Mouse (Mus musculus): Measurements from ENCODE around the gene Eef1akmt3. TPM values are rescaled to one million over a fixed set of nuclear protein-coding genes. Genes with fewer than 3 reads are reported as not detected.

Eef1akmt3 gene
- 0.14 TPM for polyA plus RNA-seq (2017; shearing (Covaris generic))

GRCm38 (mm10) chr10:127041274-127041766 is at the start of gene Eef1akmt3, which contains the start of gene Mettl1:
TSS of gene Eef1akmt3 (minus strand) at chr10:127041513.
TSS of gene Mettl1 (plus strand) at chr10:127041414.

GRCm38 (mm10) chr10:127075080-127075479 is 33.8 kb upstream of the Eef1akmt3 start, which contains the start of gene Agap2:
TSS of gene Agap2 (plus strand) at chr10:127075284.

GRCm38 (mm10) chr10:127070190-127071121 is 29.1 kb upstream of the Eef1akmt3 start, which contains the start of gene Tspan31:
TSS of gene Tspan31 (minus strand) at chr10:127070264.

GRCm38 (mm10) chr10:127063239-127063872 is 22.0 kb upstream of the Eef1akmt3 start, which contains the start of gene Cdk4:
TSS of gene Cdk4 (plus strand) at chr10:127063534.

GRCm38 (mm10) chr10:127059968-127060916 is 18.9 kb upstream of the Eef1akmt3 start, which contains the start of gene March9:
TSS of gene March9 (minus strand) at chr10:127060184.

GRCm38 (mm10) chr10:127047954-127048353 is 6.6 kb upstream of the Eef1akmt3 start, which contains the start of gene Cyp27b1:
TSS of gene Cyp27b1 (plus strand) at chr10:127048250.

GRCm38 (mm10) chr10:127030336-127031296 is 10.7 kb downstream of the Eef1akmt3 start, which contains the start of gene Tsfm:
TSS of gene Tsfm (minus strand) at chr10:127030840.

GRCm38 (mm10) chr10:127000529-127000928 is 40.8 kb downstream of the Eef1akmt3 start, which contains the start of gene Avil:
TSS of gene Avil (plus strand) at chr10:127000709.

Other genes with a start within 250 kb of the Eef1akmt3 start
- 5.1 TPM for gene Atp23, start 140.2 kb downstream of the Eef1akmt3 start, polyA plus RNA-seq (2017; shearing (Covaris generic))
- gene Ctdsp2, start 62.8 kb downstream of the Eef1akmt3 start, polyA plus RNA-seq (2017; shearing (Covaris generic)): 15.0 TPM
- gene Avil, start 40.8 kb downstream of the Eef1akmt3 start, polyA plus RNA-seq (2017; shearing (Covaris generic)): 0.19 TPM
- 50.6 TPM for gene Tsfm, start 10.7 kb downstream of the Eef1akmt3 start, polyA plus RNA-seq (2017; shearing (Covaris generic))
- gene Mettl1, start 99 bp downstream of the Eef1akmt3 start, polyA plus RNA-seq (2017; shearing (Covaris generic)): 33.0 TPM
- gene Cyp27b1, start 6.7 kb upstream of the Eef1akmt3 start, polyA plus RNA-seq (2017; shearing (Covaris generic)): not detected
- 0.38 TPM for gene March9, start 18.7 kb upstream of the Eef1akmt3 start, polyA plus RNA-seq (2017; shearing (Covaris generic))
- 421 TPM for gene Cdk4, start 22.0 kb upstream of the Eef1akmt3 start, polyA plus RNA-seq (2017; shearing (Covaris generic))
- 94.3 TPM for gene Tspan31, start 28.8 kb upstream of the Eef1akmt3 start, polyA plus RNA-seq (2017; shearing (Covaris generic))
- gene Agap2, start 33.8 kb upstream of the Eef1akmt3 start, polyA plus RNA-seq (2017; shearing (Covaris generic)): 29.1 TPM
- gene Os9, start 79.6 kb upstream of the Eef1akmt3 start, polyA plus RNA-seq (2017; shearing (Covaris generic)): 205 TPM
- 571 TPM for gene B4galnt1, start 123.7 kb upstream of the Eef1akmt3 start, polyA plus RNA-seq (2017; shearing (Covaris generic))
- 7.1 TPM for gene Slc26a10, start 139.1 kb upstream of the Eef1akmt3 start, polyA plus RNA-seq (2017; shearing (Covaris generic))
- not detected for gene Arhgef25, start 148.6 kb upstream of the Eef1akmt3 start, polyA plus RNA-seq (2017; shearing (Covaris generic))
- 130 TPM for gene Dtx3, start 154.2 kb upstream of the Eef1akmt3 start, polyA plus RNA-seq (2017; shearing (Covaris generic))
- gene Pip4k2c, start 170.1 kb upstream of the Eef1akmt3 start, polyA plus RNA-seq (2017; shearing (Covaris generic)): 45.1 TPM
- 0.45 TPM for gene Kif5a, start 221.8 kb upstream of the Eef1akmt3 start, polyA plus RNA-seq (2017; shearing (Covaris generic))
- 136 TPM for gene Dctn2, start 224.9 kb upstream of the Eef1akmt3 start, polyA plus RNA-seq (2017; shearing (Covaris generic))
- 8.3 TPM for gene Mbd6, start 247.5 kb upstream of the Eef1akmt3 start, polyA plus RNA-seq (2017; shearing (Covaris generic))

Measured in CD4-positive, CD25-positive, alpha-beta regulatory T cell, adult 9 weeks (primary cell).